In genomic region chr7:129774261-129774861, GRCm38 (mm10) we compare ENCODE assay signal across 8 mouse cellular contexts.
DNase-seq lines count a peak whose midpoint lies in the region; ATAC-seq and TF ChIP-seq lines count a peak whose summit lies in the region.

No protein-coding gene starts in this region.

- 3% methylated on average over 17 of the region's 17 CpGs for WGBS in embryonic facial prominence, embryonic 12.5 days
- WGBS in limb, embryonic 13.5 days = 4% methylated on average over 17 of the region's 17 CpGs
- WGBS in stomach, postnatal 0 days = 9% methylated on average over 17 of the region's 17 CpGs

- H3K36me3 ChIP-seq in embryonic facial prominence, embryonic 12.5 days = no peaks in the 10 kb centered on the region
- H3K36me3 ChIP-seq in limb, embryonic 13.5 days = no peaks in the 10 kb centered on the region
- no peaks in the 10 kb centered on the region for H3K36me3 ChIP-seq in stomach, postnatal 0 days (ENCODE audit: control insufficient read depth, insufficient read depth, low read length)

- H3K4me1 ChIP-seq in embryonic facial prominence, embryonic 12.5 days = peaks cover 24% of the 10 kb centered on the region
- H3K4me1 ChIP-seq in limb, embryonic 13.5 days = peaks cover 43% of the 10 kb centered on the region
- H3K4me1 ChIP-seq in stomach, postnatal 0 days (replicated peaks; ENCODE audit: control insufficient read depth, insufficient read depth) = peaks cover 5% of the 10 kb centered on the region; the same call in 1 of the 2 replicates

- ATAC-seq in embryonic facial prominence, embryonic 12.5 days (ENCODE audit: insufficient number of reproducible peaks, insufficient read depth, low FRiP score, low TSS enrichment) = no peak
- ATAC-seq in limb, embryonic 13.5 days (ENCODE audit: low FRiP score, low read depth) = 0 out of 2 replicates have a peak, but pooled peaks have one; percentile 33
- ATAC-seq in stomach, postnatal 0 days (ENCODE audit: low FRiP score, low TSS enrichment) = 0 out of 2 replicates have a peak, but pooled peaks have one; percentile 19

- TF ChIP-seq EP300 in stomach, postnatal 0 days (optimal IDR thresholded peaks at IDR 0.05) = no peak

- TF ChIP-seq CTCF in stomach, postnatal 0 days (IDR thresholded peaks at IDR 0.05; ENCODE audit: low read depth) = no peak
- TF ChIP-seq CTCF in gastrocnemius, adult 2 months (IDR thresholded peaks at IDR 0.05) = no peak

- H3K9me3 ChIP-seq in embryonic facial prominence, embryonic 12.5 days = no peaks in the 10 kb centered on the region
- H3K9me3 ChIP-seq in limb, embryonic 13.5 days = no peaks in the 10 kb centered on the region
- no peaks in the 10 kb centered on the region for H3K9me3 ChIP-seq in stomach, postnatal 0 days (ENCODE audit: control insufficient read depth, low read length)

- peak overlapping the region; percentile 21 for H3K4me2 ChIP-seq in embryonic facial prominence, embryonic 12.5 days (replicated peaks)
- H3K4me2 ChIP-seq in limb, embryonic 13.5 days (replicated peaks) = peak overlapping the region; percentile 53
- no peak overlapping the region; the same call in 1 of the 2 replicates for H3K4me2 ChIP-seq in stomach, postnatal 0 days (replicated peaks; ENCODE audit: low read depth)

- intact Hi-C loops in gastrocnemius, adult 2 months (cut with DNase I) = no loop called here

- DNase-seq in adrenal gland, adult (ENCODE audit: inconsistent age in 2 of 2, low spot score in 1 of 2) = peak; percentile 67 to 82
- DNase-seq in adrenal gland, postnatal 4 days (ENCODE audit: low spot score in 2 of 2) = no peak
- DNase-seq in Muller cell, postnatal 12 days (ENCODE audit: inconsistent ontology term) = peak; percentile 11
- peak; percentile 46 for DNase-seq in stomach, postnatal 0 days (ENCODE audit: low spot score)
- DNase-seq in gastrocnemius, adult 2 months = no peak
- DNase-seq in left cerebral cortex, adult 9 months (ENCODE audit: low spot score in 2 of 2) = no peak

- no peaks in the 10 kb centered on the region for H3K27me3 ChIP-seq in embryonic facial prominence, embryonic 12.5 days
- H3K27me3 ChIP-seq in limb, embryonic 13.5 days = peaks cover 22% of the 10 kb centered on the region
- no peaks in the 10 kb centered on the region for H3K27me3 ChIP-seq in stomach, postnatal 0 days (ENCODE audit: control insufficient read depth, insufficient read depth, low read length)

- H3K9ac ChIP-seq in embryonic facial prominence, embryonic 12.5 days = no peak overlapping the region
- H3K9ac ChIP-seq in limb, embryonic 13.5 days = peak overlapping the region; percentile 45
- peak overlapping the region; percentile 1 for H3K9ac ChIP-seq in stomach, postnatal 0 days (ENCODE audit: low read length)

- H3K27ac ChIP-seq in embryonic facial prominence, embryonic 12.5 days = peak overlapping the region; percentile 46; the same call in 1 of the 2 replicates
- peak overlapping the region; percentile 63 for H3K27ac ChIP-seq in limb, embryonic 13.5 days
- peak overlapping the region; percentile 37 for H3K27ac ChIP-seq in stomach, postnatal 0 days (replicated peaks)
- H3K27ac ChIP-seq in gastrocnemius, adult 2 months = no peak overlapping the region

- no peak overlapping the region for H3K4me3 ChIP-seq in embryonic facial prominence, embryonic 12.5 days
- H3K4me3 ChIP-seq in limb, embryonic 13.5 days = peak overlapping the region; percentile 14
- no peak overlapping the region for H3K4me3 ChIP-seq in stomach, postnatal 0 days (ENCODE audit: low read depth, low read length)
- H3K4me3 ChIP-seq in gastrocnemius, adult 2 months = no peak overlapping the region

Comparison
In these comparisons a context has a peak if more than half of its experiments do, and no peak if none do; other contexts are left out.
1. DNase-seq: peak in adrenal gland, adult (2 of 2), Muller cell, postnatal 12 days (single experiment) and stomach, postnatal 0 days (single experiment); none in adrenal gland, postnatal 4 days (0 of 2), gastrocnemius, adult 2 months (single experiment) and left cerebral cortex, adult 9 months (0 of 2).